Mouse (Mus musculus) leukemia stem cell, adult 10-12 weeks (primary cell): ENCODE data around the gene Slc9a8. TPM values are rescaled to one million over a fixed set of nuclear protein-coding genes. Genes with fewer than 3 reads are reported as not detected.

Source experiments
- polyA plus RNA-seq: library from polyadenylated mRNA; stranded (reverse); fragments of >175 nt; gene quantifications from 2 replicates; pipeline ENCODE4 v1.2.3, GENCODE M21; 2012; ENCODE audit warnings: low replicate concordance

Gene Slc9a8
- 6.1 and 28.2 TPM in 2 replicates for polyA plus RNA-seq

DNA sequence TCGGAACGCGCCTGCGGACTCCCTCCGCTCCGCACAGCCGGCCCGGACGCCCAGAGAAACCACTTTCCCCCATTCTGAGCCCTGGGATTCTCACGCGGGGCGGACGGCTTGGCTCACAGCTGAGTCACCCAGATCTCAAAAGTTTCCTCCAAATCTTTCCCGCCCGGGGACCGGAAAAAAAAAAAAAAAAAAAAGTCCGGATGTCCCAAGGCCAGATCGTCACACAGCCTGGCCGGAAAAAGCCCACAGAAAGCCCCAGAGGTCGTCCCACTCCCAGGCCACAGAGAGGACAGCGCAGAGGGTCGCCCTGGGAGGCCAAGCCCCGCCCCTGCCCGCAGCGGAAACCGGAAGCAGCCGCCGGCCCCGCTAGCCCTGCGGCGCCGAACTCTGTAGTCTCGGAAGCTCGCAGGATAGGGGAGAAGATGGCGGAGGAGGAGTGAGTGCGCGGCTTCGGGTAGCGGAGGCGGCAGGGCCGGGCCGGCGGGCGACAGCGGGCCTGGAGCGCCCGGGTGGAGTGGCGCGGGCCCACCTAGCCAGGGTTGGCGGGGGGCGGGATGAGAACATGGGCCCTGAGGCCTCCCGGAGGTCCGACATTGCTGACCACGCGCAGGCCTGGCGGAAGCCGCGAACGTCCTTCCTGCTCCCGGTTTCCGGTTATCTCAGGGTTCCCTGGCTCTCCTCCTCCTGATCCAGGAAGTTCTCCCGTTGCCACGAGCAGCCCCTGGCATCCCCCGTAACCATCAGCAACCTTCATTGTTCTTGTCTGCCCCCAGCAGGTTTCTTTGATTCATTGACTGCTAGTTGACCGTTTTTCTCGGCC lies at the start of gene Slc9a8:
Slc9a8 (plus strand) TSS at position 383 of the 820 bp plus-strand sequence.

DNA sequence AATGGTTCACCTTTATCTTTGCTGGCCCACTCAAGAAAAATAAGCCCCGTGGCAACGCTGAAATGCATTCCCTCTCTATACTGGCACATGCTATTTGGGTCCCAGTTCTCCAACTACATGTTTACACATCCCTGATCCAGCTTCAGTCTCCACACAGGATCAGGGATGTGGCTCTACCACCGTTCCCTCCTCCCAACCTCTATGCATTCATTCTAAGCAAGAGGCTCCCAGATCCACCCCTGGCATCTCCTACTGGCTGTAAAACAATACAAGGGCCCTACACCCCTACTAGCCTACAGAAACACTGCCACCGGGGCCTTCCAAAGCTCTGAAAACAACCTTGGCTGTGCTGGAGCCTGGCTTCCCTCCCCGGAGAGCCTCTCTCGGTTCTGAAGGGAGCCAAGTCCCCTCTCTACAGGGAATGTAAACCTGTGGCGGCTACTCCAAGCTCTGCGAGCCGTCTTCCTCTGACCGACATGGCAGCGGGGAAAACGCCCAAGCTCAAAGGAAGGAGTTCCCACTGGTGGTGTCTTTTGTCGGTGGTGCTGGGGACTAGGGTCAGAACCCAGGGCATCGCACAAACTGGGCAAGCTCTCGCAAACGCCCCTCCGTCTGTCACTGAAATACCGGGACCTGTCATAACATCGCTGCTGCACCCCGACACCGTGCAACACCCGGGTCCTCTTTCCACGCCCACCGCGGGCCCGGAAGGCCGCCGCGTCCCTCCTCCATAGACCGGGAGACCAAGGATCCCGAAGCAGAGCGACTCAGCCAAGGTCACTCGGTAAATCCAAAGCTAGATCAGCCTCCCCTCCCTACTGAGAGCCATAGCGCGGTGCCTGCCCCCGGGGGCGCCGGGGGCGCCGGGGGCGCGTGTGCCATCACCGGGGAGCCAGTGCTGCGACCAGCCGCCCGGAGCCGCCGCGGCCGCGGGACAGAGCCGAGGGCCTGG lies 70.5 kb downstream of the Slc9a8 start, which contains the start of gene Rnf114:
Rnf114 (plus strand) TSS at position 889 of the 952 bp plus-strand sequence.

DNA sequence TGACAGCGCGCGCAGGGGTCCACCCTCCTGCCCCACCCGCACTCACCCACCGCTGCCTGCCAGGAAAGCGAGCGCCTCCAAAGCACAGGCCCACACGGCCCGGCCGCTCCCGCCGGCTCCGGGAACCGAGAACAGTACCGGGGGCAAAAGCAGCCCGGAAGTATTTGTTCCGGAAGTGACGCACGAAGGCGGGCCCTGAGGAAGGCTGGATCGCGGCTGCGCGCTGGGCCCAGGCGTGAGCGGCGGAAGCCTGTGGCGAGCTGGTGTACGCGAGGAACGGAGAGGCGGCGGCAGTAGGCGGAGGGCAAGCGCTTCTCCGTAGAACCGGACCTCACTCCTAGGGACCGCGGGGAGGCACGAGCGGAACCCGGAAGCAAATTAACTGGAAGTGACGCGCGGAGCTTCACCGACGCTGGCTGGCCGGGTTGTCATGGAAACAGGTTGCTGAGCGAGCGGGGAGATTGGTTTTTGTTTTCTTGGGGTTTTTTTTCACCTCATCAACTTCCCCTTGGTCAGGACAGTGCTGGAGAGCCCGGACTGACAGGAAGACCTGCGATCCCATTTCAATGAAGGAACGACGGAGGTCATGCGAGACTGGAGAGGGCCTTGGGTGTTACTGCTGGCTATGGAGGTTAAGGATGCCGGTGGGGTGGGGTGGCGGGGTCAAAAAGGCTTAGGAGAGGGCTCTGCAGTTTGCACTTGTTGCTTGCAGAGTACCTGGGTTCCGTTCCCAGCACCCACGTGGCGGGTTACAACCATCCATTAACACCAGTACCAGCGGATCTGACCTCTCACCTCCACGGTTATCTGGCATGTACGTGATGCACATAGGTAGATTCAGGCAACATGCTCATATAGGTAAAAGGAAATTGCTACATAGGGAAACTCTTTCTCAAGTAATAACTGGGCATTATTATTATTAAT lies 71.5 kb downstream of the Slc9a8 start, which contains the start of gene Spata2:
Spata2 (minus strand) TSS at position 175 of the 924 bp plus-strand sequence.

Other genes starting within 250 kb of the Slc9a8 start
- 0.19 and 0.34 TPM in 2 replicates for gene Kcnb1, start 231.6 kb upstream of the Slc9a8 start, polyA plus RNA-seq
- 0.73 and 1.0 TPM in 2 replicates for gene Ptgis, start 181.1 kb upstream of the Slc9a8 start, polyA plus RNA-seq
- gene B4galt5, start 72.5 kb upstream of the Slc9a8 start, polyA plus RNA-seq, result 11.4 and 11.6 TPM in 2 replicates
- gene Rnf114, start 70.9 kb downstream of the Slc9a8 start, polyA plus RNA-seq, result 18.3 and 25.0 TPM in 2 replicates
- gene Spata2, start 71.2 kb downstream of the Slc9a8 start, polyA plus RNA-seq, result 24.2 and 37.0 TPM in 2 replicates
- 1.8 and 2.9 TPM in 2 replicates for gene Snai1, start 116.5 kb downstream of the Slc9a8 start, polyA plus RNA-seq
- 132 and 291 TPM in 2 replicates for gene Ube2v1, start 210.4 kb downstream of the Slc9a8 start, polyA plus RNA-seq
- not detected in 2 replicates for gene Gm20431, start 239.8 kb downstream of the Slc9a8 start, polyA plus RNA-seq